ENCODE assay signal across 21 mouse cellular contexts in the genomic region with DNA sequence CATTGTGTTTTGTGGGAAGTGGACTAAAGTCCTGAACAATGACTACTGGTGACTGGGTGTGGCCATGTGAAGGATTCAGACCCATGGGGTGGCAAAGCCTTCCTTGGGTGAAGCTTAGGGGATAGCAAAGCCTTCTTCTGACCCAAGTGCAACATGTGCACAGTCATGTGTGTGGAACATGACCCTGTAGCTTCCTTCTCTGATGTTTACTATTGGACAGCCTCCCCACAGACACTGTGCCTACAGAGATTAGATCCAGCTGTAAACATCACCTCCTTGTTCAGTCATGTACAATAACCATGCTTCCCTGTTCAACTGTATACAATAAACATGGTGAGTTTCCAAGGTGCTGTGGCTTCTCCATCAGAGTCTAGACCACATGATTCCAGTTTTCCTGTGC.
A peak's percentile ranks its signal among the peaks of the same experiment; 100 is the strongest.
DNase-seq lines count a peak whose midpoint lies in the region; ATAC-seq lines count a peak whose summit lies in the region.
"Had no signal": no experiment of that assay in that cellular context is flagged by ENCODE, and none has a peak within 500 bp of the region (broad histone marks: within the 10 kb centered on the region; RNA-seq: fewer than 3 reads in every experiment).

No protein-coding gene starts in this region.

- no peak overlapping the region for H3K4me3 ChIP-seq in liver, embryonic 11.5 days (ENCODE audit: low read depth, low read length)
- no peak overlapping the region for H3K4me3 ChIP-seq in liver, embryonic 12.5 days
- no peak overlapping the region for H3K4me3 ChIP-seq in liver, embryonic 15.5 days (replicated peaks)
- no peak overlapping the region for H3K4me3 ChIP-seq in midbrain, embryonic 16.5 days (ENCODE audit: low read depth, low read length)
- H3K4me3 ChIP-seq: embryonic facial prominence, embryonic 12.5 days; embryonic facial prominence, embryonic 15.5 days; hindbrain, embryonic 12.5 days; hindbrain, embryonic 15.5 days had no signal

- H3K9ac ChIP-seq in liver, embryonic 11.5 days (ENCODE audit: low read depth, low read length), result no peak overlapping the region
- H3K9ac ChIP-seq in liver, embryonic 12.5 days, result no peak overlapping the region
- no peak overlapping the region for H3K9ac ChIP-seq in liver, embryonic 15.5 days
- H3K9ac ChIP-seq in midbrain, embryonic 16.5 days (ENCODE audit: low read depth, low read length), result no peak overlapping the region
- H3K9ac ChIP-seq: embryonic facial prominence, embryonic 12.5 days; embryonic facial prominence, embryonic 15.5 days; hindbrain, embryonic 12.5 days; hindbrain, embryonic 15.5 days had no signal

- H3K4me1 ChIP-seq in liver, embryonic 11.5 days (replicated peaks; ENCODE audit: control insufficient read depth, insufficient read depth, low read length), result no peaks in the 10 kb centered on the region
- H3K4me1 ChIP-seq in liver, embryonic 12.5 days, result no peaks in the 10 kb centered on the region
- H3K4me1 ChIP-seq in liver, embryonic 15.5 days (replicated peaks), result no peaks in the 10 kb centered on the region
- H3K4me1 ChIP-seq in midbrain, embryonic 16.5 days (ENCODE audit: control insufficient read depth, insufficient read depth, low read length), result no peaks in the 10 kb centered on the region
- H3K4me1 ChIP-seq: embryonic facial prominence, embryonic 12.5 days; embryonic facial prominence, embryonic 15.5 days; hindbrain, embryonic 12.5 days; hindbrain, embryonic 15.5 days had no signal

- H3K36me3 ChIP-seq in liver, embryonic 11.5 days (ENCODE audit: control insufficient read depth, insufficient read depth, low read length), result no peaks in the 10 kb centered on the region
- H3K36me3 ChIP-seq in liver, embryonic 12.5 days, result no peaks in the 10 kb centered on the region
- no peaks in the 10 kb centered on the region for H3K36me3 ChIP-seq in liver, embryonic 15.5 days (replicated peaks)
- H3K36me3 ChIP-seq in midbrain, embryonic 16.5 days (ENCODE audit: control insufficient read depth, insufficient read depth, low read length), result no peaks in the 10 kb centered on the region
- H3K36me3 ChIP-seq: embryonic facial prominence, embryonic 12.5 days; embryonic facial prominence, embryonic 15.5 days; hindbrain, embryonic 12.5 days; hindbrain, embryonic 15.5 days had no signal

- H3K27me3 ChIP-seq in liver, embryonic 11.5 days (replicated peaks; ENCODE audit: control insufficient read depth, insufficient read depth, low read length), result no peaks in the 10 kb centered on the region
- no peaks in the 10 kb centered on the region for H3K27me3 ChIP-seq in liver, embryonic 12.5 days (replicated peaks)
- no peaks in the 10 kb centered on the region for H3K27me3 ChIP-seq in liver, embryonic 15.5 days
- no peaks in the 10 kb centered on the region for H3K27me3 ChIP-seq in midbrain, embryonic 16.5 days (ENCODE audit: control insufficient read depth, insufficient read depth, low read depth, low read length)
- H3K27me3 ChIP-seq: embryonic facial prominence, embryonic 12.5 days; embryonic facial prominence, embryonic 15.5 days; hindbrain, embryonic 12.5 days; hindbrain, embryonic 15.5 days had no signal

- no peaks in the 10 kb centered on the region for H3K9me3 ChIP-seq in liver, embryonic 11.5 days (ENCODE audit: control insufficient read depth, low read length)
- no peaks in the 10 kb centered on the region for H3K9me3 ChIP-seq in liver, embryonic 12.5 days (replicated peaks)
- H3K9me3 ChIP-seq in liver, embryonic 15.5 days (replicated peaks), result no peaks in the 10 kb centered on the region
- no peaks in the 10 kb centered on the region for H3K9me3 ChIP-seq in midbrain, embryonic 16.5 days (replicated peaks; ENCODE audit: control insufficient read depth, low read length, poor library complexity, severe bottlenecking)
- H3K9me3 ChIP-seq: embryonic facial prominence, embryonic 12.5 days; embryonic facial prominence, embryonic 15.5 days; hindbrain, embryonic 12.5 days; hindbrain, embryonic 15.5 days had no signal

- no peak overlapping the region for H3K4me2 ChIP-seq in liver, embryonic 11.5 days
- H3K4me2 ChIP-seq in liver, embryonic 12.5 days, result no peak overlapping the region
- no peak overlapping the region for H3K4me2 ChIP-seq in liver, embryonic 15.5 days
- H3K4me2 ChIP-seq in midbrain, embryonic 16.5 days (ENCODE audit: low read length), result no peak overlapping the region
- H3K4me2 ChIP-seq: embryonic facial prominence, embryonic 12.5 days; embryonic facial prominence, embryonic 15.5 days; heart, embryonic 11.5 days; hindbrain, embryonic 12.5 days; hindbrain, embryonic 15.5 days had no signal

- no peak overlapping the region for H3K27ac ChIP-seq in liver, embryonic 11.5 days (ENCODE audit: low read depth, low read length)
- H3K27ac ChIP-seq in liver, embryonic 12.5 days, result no peak overlapping the region
- peak overlapping the region; percentile 59 for H3K27ac ChIP-seq in liver, embryonic 15.5 days (replicated peaks)
- no peak overlapping the region for H3K27ac ChIP-seq in midbrain, embryonic 16.5 days (ENCODE audit: low read length)
- H3K27ac ChIP-seq: embryonic facial prominence, embryonic 12.5 days; embryonic facial prominence, embryonic 15.5 days; hindbrain, embryonic 12.5 days; hindbrain, embryonic 15.5 days had no signal

- peak; percentile 45; the same call in 1 of the 2 replicates for ATAC-seq in liver, embryonic 11.5 days (replicated peaks; ENCODE audit: low FRiP score)
- ATAC-seq in liver, embryonic 12.5 days, result peak; percentile 57
- ATAC-seq in liver, embryonic 15.5 days (ENCODE audit: insufficient read depth), result peak; percentile 49; the same call in 1 of the 2 replicates
- no peak for ATAC-seq in midbrain, embryonic 16.5 days
- ATAC-seq: CD4-positive, CD25-positive, alpha-beta regulatory T cell, adult 4 months; forebrain, embryonic 16.5 days had no signal

- DNase-seq in liver, embryonic 11.5 days (ENCODE audit: low spot score), result no peak
- DNase-seq in yolk sac, embryonic 10.5 days (ENCODE audit: low spot score), result peak; percentile 4
- no peak for DNase-seq in heart, adult 11 months
- DNase-seq: adrenal gland, adult 2 months; adrenal gland, postnatal 14 days; cerebellum, adult 11 months; cerebellum, adult 2 months; cerebellum, adult 9-11 months; cerebellum, postnatal 25 days; gastrocnemius, postnatal 10 days; gastrocnemius, postnatal 36 days had no signal
